ENCODE assay signal across 8 mouse cellular contexts in genomic region chr12:58214289-58215136, GRCm38 (mm10). TPM values are rescaled to one million over a fixed set of nuclear protein-coding genes. Genes with fewer than 3 reads are reported as not detected.
DNase-seq lines count a peak whose midpoint lies in the region; ATAC-seq and TF ChIP-seq lines count a peak whose summit lies in the region.

No protein-coding gene starts in this region.

- H3K4me1 ChIP-seq in lung, embryonic 14.5 days (ENCODE audit: insufficient read depth) = no peaks in the 10 kb centered on the region
- H3K4me1 ChIP-seq in embryonic facial prominence, embryonic 15.5 days = peaks cover 28% of the 10 kb centered on the region
- no peaks in the 10 kb centered on the region for H3K4me1 ChIP-seq in kidney, adult 2 months (ENCODE audit: control insufficient read depth, insufficient read depth, low read length)
- H3K4me1 ChIP-seq in midbrain, embryonic 10.5 days = peaks cover 35% of the 10 kb centered on the region

- WGBS in lung, embryonic 14.5 days = 8% methylated on average over 13 of the region's 13 CpGs
- 11% methylated on average over 13 of the region's 13 CpGs for WGBS in embryonic facial prominence, embryonic 15.5 days
- 14% methylated on average over 13 of the region's 13 CpGs for WGBS in kidney, adult 2 months
- 2% methylated on average over 13 of the region's 13 CpGs for WGBS in midbrain, embryonic 10.5 days

- H3K27ac ChIP-seq in lung, embryonic 14.5 days (ENCODE audit: low read depth) = no peak overlapping the region
- no peak overlapping the region for H3K27ac ChIP-seq in embryonic facial prominence, embryonic 15.5 days (replicated peaks)
- H3K27ac ChIP-seq in kidney, adult 2 months (ENCODE audit: insufficient read depth, low read depth, low read length) = no peak overlapping the region
- no peak overlapping the region for H3K27ac ChIP-seq in midbrain, embryonic 10.5 days (replicated peaks)

- TF ChIP-seq CTCF in lung, embryonic 14.5 days (IDR thresholded peaks at IDR 0.05; ENCODE audit: low read depth) = no peak
- TF ChIP-seq CTCF in kidney, adult 2 months (conservative IDR thresholded peaks at IDR 0.05; ENCODE audit: insufficient read depth, insufficient read length, low read depth, low read length) = no peak

- DNase-seq in lung, embryonic 14.5 days = peak; percentile 21
- DNase-seq in lung, postnatal 14 days = no peak
- peak; percentile 26 for DNase-seq in kidney, adult 2 months
- peak; percentile 43 for DNase-seq in midbrain, embryonic 10.5 days (ENCODE audit: low spot score)
- DNase-seq in frontal cortex, postnatal 10 days (ENCODE audit: low spot score in 2 of 2) = no peak
- no peak for DNase-seq in urinary bladder, postnatal 14 days (ENCODE audit: low spot score)
- no peak for DNase-seq in left cerebral cortex, postnatal 10 days (ENCODE audit: extremely low spot score in 1 of 2, low spot score in 2 of 2)

- no peak for TF ChIP-seq POLR2A in kidney, adult 2 months (IDR thresholded peaks at IDR 0.05; ENCODE audit: low read depth, low read length)

- H3K4me2 ChIP-seq in lung, embryonic 14.5 days = peak overlapping the region; percentile 73
- H3K4me2 ChIP-seq in embryonic facial prominence, embryonic 15.5 days (replicated peaks) = peak overlapping the region; percentile 88

- peak; percentile 7; the same call in 1 of the 2 replicates for ATAC-seq in lung, embryonic 14.5 days (ENCODE audit: insufficient read depth)
- ATAC-seq in embryonic facial prominence, embryonic 15.5 days (ENCODE audit: insufficient number of reproducible peaks, low FRiP score, low TSS enrichment, low read depth) = no peak

- intact Hi-C loops in left cerebral cortex, postnatal 10 days (cut with DNase I) = loop anchor here (5.0 to 10.0 kb wide), 5 partner anchors 210 to 708 kb away; no protein-coding TSS in a partner anchor

- H3K36me3 ChIP-seq in lung, embryonic 14.5 days (ENCODE audit: insufficient read depth) = no peaks in the 10 kb centered on the region
- H3K36me3 ChIP-seq in embryonic facial prominence, embryonic 15.5 days = no peaks in the 10 kb centered on the region
- no peaks in the 10 kb centered on the region for H3K36me3 ChIP-seq in kidney, adult 2 months (ENCODE audit: control insufficient read depth, insufficient read depth, low read length)
- no peaks in the 10 kb centered on the region for H3K36me3 ChIP-seq in midbrain, embryonic 10.5 days

- H3K9ac ChIP-seq in lung, embryonic 14.5 days = no peak overlapping the region
- no peak overlapping the region for H3K9ac ChIP-seq in embryonic facial prominence, embryonic 15.5 days

- peaks cover 42% of the 10 kb centered on the region for H3K27me3 ChIP-seq in lung, embryonic 14.5 days (ENCODE audit: insufficient read depth, low read length)
- peaks cover 53% of the 10 kb centered on the region for H3K27me3 ChIP-seq in embryonic facial prominence, embryonic 15.5 days
- peaks cover 4% of the 10 kb centered on the region; the same call in 1 of the 2 replicates for H3K27me3 ChIP-seq in kidney, adult 2 months (replicated peaks; ENCODE audit: control insufficient read depth, insufficient read depth, low read length)
- H3K27me3 ChIP-seq in midbrain, embryonic 10.5 days (ENCODE audit: low read depth, poor library complexity, severe bottlenecking) = peaks cover 78% of the 10 kb centered on the region

- peak overlapping the region; percentile 42 for H3K4me3 ChIP-seq in lung, embryonic 14.5 days (ENCODE audit: low read depth, low read length)
- H3K4me3 ChIP-seq in embryonic facial prominence, embryonic 15.5 days (replicated peaks) = peak overlapping the region; percentile 44
- peak overlapping the region; percentile 53 for H3K4me3 ChIP-seq in kidney, adult 2 months (ENCODE audit: insufficient read depth, low read depth, low read length)
- H3K4me3 ChIP-seq in midbrain, embryonic 10.5 days = peak overlapping the region; percentile 59

- H3K9me3 ChIP-seq in lung, embryonic 14.5 days (ENCODE audit: low read depth, low read length) = no peaks in the 10 kb centered on the region
- no peaks in the 10 kb centered on the region for H3K9me3 ChIP-seq in embryonic facial prominence, embryonic 15.5 days (replicated peaks)
- H3K9me3 ChIP-seq in midbrain, embryonic 10.5 days (replicated peaks) = no peaks in the 10 kb centered on the region

RNA-seq across cellular contexts. Expression of gene Sstr1, which starts 2.9 kb away (rescaled TPM):
- 0.09 and 0.12 TPM in 2 replicates for polyA plus RNA-seq in lung, embryonic 14.5 days (2014; fragmentation: Nextera tagmentation; extraction: Ambion mirVana)
- polyA plus RNA-seq in embryonic facial prominence, embryonic 15.5 days (2015; fragmentation: Nextera tagmentation; extraction: Ambion mirVana) = 0.89 and 0.95 TPM in 2 replicates
- polyA plus RNA-seq in kidney, adult 2 months (2012; rRNA removed) = 0.14 and 0.20 TPM in 2 replicates
- 0.11 and 0.51 TPM in 2 replicates for polyA plus RNA-seq in midbrain, embryonic 10.5 days (2016; fragmentation: Nextera tagmentation; extraction: Ambion mirVana)
- 10 to 100 TPM; 66.9 to 77.7 TPM for total RNA-seq in left cerebral cortex, postnatal 10 days (2021)

RNA-seq across cellular contexts. Expression of gene Clec14a, which starts 54.6 kb away (rescaled TPM):
- 27.0 and 27.3 TPM in 2 replicates for polyA plus RNA-seq in lung, embryonic 14.5 days (2014; fragmentation: Nextera tagmentation; extraction: Ambion mirVana)
- polyA plus RNA-seq in embryonic facial prominence, embryonic 15.5 days (2015; fragmentation: Nextera tagmentation; extraction: Ambion mirVana) = 13.9 and 15.0 TPM in 2 replicates
- polyA plus RNA-seq in kidney, adult 2 months (2012; rRNA removed) = 9.5 and 9.8 TPM in 2 replicates
- polyA plus RNA-seq in midbrain, embryonic 10.5 days (2016; fragmentation: Nextera tagmentation; extraction: Ambion mirVana) = 6.4 and 6.5 TPM in 2 replicates
- total RNA-seq in left cerebral cortex, postnatal 10 days (2021) = 1 to 10 TPM; 3.2 to 4.7 TPM

Comparison
In these comparisons a context has a peak if more than half of its experiments do, and no peak if none do; other contexts are left out.
1. DNase-seq: peak in lung, embryonic 14.5 days (single experiment), kidney, adult 2 months (single experiment) and midbrain, embryonic 10.5 days (single experiment); none in lung, postnatal 14 days (single experiment), frontal cortex, postnatal 10 days (0 of 2), urinary bladder, postnatal 14 days (single experiment) and left cerebral cortex, postnatal 10 days (0 of 2).
2. Peak in every context shown above with its lines, with median percentiles within 50 percentile points of each other: H3K4me3 ChIP-seq.